Mouse (Mus musculus) cerebellum, adult 9-10 months (tissue): ENCODE measurements around the gene Fadd.
A peak's percentile ranks its signal among the peaks of the same experiment; 100 is the strongest.

Source experiments
- DNase-seq: peaks from one replicate; pipeline ENCODE4 v3.0.0; 2022

Fadd gene

GRCm38 (mm10) chr7:144582284-144582980, at the start of gene Fadd:
Gene Fadd (minus strand): TSS chr7:144582463.
- peak; percentile 94 for DNase-seq

- no peak for DNase-seq
These were observed 48.4 kb upstream of the Fadd start for GRCm38 (mm10) chr7:144630622-144631021.

DNA sequence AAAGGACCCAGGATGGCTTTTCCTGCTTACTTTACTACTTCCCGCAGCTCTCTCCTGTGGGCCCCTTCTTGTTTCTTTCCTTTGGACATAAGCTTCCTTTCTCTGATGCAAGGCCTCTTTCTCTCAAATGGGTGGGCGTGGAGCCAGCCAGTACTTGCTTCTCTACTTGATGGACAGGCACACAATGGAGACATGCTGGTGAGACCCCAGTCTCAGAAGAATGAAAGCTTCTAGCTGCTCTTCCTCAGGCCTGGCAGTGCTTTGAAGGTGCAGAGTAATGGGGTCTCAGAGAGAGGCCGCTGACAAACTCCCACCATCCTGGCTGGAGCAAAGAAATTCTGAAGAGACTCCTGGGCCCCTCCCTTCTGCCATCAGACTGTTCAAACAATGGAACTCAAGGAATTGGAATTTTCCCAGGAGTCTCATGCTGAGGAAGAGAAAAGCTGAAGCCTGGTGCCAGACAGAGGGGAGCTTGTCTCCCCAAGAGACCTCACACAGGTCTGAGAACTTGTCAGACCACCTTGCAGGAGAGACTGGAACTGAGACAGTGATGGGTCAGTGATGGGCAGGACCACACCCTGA, 46.2 kb upstream of the Fadd start:
- DNase-seq = no peak

DNA sequence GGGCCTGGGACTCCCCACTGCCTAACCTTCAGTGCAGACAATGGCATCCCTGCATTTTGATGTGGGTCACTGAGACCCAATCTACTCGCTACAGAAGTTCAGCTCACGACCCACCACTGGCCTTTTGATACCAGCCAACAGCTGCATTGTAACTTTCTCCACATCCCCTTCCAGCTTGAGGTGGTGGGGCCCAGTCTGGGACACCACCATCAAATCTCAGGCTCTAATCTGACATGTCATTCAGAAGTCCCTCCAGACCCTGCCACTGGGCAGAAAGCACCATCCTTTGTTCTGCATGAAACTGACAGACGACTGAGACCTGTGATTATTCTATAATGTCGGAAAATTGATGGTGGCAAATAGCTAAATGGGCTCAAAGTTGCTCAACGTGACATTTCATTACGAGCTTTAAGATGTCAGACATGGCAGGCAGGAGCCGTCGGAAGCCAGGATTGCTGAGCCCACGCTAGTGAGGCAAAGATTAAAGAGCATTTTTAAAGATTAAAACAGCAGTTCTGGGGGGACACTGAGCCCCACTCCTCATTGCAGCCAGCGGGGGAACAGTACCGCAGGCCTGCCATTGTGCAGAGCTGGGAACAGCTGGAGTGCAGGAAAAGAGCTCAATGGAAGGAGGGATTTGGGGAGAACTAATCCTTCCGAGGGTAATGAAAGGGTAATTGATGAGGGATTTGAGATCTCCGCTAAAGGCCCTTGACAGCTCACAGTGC, 45.5 kb upstream of the Fadd start:
- no peak for DNase-seq

GRCm38 (mm10) chr7:144626042-144626441, 43.8 kb upstream of the Fadd start:
- DNase-seq = no peak

DNA sequence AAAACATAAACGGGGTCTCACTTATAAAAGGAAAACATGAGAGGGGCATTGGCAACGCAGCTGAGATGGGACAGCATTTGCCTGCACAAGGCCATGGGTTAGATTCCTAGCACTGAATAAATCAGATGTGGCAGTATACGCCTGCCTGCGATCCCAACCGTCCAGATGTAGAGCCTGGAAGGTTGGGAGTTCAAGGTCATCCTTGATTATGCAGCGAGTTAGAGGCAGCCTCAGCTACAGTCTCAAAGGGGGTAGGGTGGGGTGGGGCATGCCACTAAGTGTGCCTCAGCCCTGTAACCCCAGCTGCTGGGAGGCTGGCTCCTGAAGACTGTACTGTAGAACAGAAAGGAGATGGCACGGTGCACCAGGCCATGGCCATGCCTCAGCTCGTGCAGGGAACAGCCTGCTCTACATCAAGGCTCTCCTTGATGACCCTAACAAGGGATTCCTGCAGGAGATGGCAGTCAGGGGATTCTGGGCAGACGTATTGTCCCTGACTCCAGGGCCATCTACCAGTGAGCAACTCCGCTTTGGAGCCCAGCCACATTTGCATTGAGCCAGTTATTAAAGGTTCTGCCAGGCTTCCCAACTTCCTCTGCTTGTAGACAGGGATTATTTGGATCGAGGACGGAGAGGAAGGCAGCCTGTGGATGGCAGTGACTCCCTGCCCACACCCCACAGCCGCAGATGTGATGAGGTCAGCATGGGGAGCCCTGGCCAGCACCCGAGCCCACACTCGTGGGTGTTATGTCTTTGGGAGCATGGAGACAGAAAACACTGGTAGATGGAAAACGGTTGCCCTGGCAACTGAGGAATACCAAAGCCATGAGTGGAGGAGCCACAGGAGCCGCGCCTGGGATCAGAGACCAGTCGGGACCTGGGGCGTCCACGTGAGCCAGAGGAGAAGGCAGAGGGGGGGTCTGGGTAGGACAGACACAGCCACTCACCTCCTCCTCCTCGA, 38.7 kb upstream of the Fadd start:
- no peak for DNase-seq

DNA sequence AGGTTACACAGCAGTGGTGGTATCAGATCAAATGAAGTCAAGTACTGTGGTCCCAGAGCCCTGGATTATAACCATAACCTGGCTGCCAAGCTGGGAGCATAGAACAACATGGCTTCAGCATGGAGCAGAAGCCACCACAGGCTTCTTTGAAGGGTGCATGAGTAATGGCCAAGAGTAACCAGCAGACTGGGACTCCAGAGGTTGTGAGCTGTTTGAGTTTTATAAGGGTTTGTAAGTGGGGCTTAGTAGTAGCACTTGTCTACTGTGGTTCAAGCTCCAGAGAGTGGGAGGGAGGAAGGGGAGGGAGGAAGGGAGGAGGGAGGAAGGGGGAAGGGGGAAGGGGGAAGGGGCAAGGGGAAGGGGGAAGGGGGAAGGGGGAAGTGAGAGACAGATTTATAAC, 38.1 kb upstream of the Fadd start:
- no peak for DNase-seq

DNA sequence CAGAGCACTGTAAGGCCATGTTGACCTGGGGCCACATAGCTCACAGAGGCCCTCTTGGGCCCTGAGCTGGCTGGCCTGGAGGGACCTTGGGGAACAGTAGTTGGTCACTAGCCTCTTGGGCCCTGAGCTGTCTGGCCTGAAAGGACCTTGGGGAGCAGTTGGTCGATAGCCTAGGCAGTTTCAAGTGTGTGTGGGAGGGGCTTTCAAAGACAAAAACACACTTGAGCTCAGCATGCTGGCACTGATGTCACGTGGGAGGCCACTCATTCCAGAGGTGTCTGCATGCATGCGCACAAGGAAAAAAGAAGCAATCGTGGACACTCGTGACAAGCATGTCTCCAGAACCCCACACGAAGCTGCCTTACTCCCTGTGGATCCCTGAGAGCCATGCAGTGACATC, 33.1 kb upstream of the Fadd start:
- no peak for DNase-seq

DNA sequence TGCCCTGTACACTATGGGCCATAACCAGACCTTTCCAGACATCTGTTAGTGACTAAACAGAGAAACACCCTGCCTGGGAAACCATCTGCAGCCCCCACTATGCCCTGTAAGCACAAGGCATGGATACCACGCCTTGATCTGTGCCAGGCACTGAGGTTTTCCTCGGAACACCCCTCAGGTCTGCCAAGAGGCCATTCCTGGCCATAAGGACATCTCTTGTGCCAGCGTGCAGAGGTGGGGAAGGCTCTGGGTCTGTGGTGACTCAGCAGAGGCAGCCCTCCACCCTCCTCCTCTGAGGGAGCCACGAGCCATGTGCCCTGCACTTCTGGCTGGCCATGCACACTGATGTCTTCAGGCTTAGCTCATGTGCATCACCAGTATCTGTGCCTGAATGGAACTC, 30.6 kb upstream of the Fadd start:
- DNase-seq = no peak

DNA sequence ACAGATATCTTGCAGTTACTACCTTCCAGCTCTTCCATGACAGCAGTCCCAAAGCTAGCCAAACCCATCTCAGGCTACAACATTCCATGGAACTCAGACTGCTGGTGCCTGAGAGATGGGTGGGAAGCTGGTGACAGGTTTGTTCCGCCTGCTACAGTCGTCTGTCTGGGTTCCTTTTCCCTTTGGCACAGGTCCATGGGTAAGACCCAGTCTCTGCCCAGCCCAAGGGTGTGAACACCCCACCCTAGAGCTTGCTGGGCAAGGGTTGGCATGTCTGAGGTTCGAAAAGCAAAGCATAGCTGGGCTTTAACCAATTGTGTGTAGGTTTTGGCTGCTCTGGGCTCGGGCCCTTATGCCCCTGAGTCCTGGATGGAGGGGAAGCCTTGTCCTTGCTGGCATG, 30.1 kb upstream of the Fadd start:
- DNase-seq = no peak

DNA sequence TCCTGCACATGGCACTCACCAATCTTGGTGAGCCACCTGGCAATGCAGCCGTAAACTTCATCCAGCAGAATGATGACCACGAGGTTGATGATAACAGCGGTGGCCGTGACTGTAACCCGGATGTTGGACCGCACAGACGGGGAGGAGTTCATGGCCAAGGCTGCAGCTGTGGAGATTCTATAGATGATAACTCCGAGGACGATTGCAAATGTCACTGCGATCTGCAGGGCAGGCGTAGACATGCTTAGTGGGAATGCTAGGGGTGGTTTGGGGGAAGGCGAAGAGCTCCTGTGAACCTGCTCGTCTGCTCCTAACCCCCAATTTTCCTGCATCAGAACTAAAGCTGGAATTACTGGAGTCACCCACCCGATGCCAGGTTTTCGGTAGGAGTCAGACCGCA, 29.3 kb upstream of the Fadd start:
- no peak for DNase-seq

DNA sequence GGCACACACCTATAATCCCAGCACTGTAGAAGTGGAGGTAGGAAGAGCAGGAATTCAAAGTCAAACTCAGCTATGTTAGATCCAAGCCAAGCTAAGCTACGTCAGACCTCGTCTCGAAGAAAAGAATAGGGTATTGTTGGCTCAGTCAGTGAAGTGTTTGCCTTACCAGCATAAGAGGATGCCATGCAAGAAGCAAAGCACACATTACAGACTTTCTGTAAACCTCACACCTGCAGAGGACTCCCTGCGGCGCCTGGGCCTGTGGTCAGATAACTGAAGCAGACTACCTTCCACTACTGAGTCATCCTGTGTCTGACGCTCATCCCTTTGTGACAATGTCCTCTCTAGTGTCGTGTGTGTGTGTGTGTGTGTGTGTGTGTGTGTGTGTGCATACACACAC, 27.3 kb upstream of the Fadd start:
- no peak for DNase-seq

DNA sequence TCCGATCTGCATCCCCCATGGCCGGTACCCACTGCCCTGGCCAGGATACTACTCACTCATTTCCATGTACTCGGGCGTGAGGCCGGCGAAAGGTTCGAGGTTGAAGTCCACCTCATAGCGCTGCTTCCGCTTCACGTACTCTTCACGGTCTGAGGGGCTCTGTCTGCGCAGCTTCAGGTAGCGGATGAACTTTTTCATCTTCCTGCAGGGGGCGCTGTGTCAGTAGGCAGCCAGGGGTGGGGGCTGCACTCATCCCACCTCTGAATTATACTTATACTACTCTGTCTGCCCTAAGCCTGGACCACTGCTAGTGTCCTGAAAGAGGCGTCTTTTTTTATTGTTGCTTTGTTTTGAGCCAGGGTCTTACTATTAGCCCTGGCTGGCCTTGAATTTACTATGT, 25.6 kb upstream of the Fadd start:
- DNase-seq = no peak

GRCm38 (mm10) chr7:144604735-144605134, 22.5 kb upstream of the Fadd start:
- no peak for DNase-seq

GRCm38 (mm10) chr7:144604291-144604690, 22.0 kb upstream of the Fadd start:
- no peak for DNase-seq

- DNase-seq = no peak
These were observed 18.2 kb upstream of the Fadd start for GRCm38 (mm10) chr7:144600333-144600900.

GRCm38 (mm10) chr7:144589508-144589907, 7.2 kb upstream of the Fadd start:
- no peak for DNase-seq

DNA sequence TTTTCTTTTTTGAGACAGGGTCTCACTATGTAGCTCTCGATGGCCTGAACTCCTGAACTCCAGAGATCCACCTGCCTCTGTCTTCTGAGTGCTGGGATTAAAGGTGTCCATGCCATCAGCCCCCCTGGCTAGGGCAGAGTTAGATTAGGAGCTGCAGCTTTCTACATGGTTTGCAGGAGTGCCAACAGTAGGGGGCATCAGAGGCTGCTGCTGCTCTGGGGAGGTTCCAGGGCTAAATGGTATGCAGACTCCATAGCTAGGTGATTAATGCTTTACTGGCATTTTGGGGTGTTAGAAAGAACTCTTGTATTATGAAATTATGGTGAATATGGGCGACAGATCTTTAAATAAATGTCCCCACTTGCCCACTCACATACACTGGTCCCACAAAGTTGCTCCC, 5.0 kb upstream of the Fadd start:
- no peak for DNase-seq

- peak; percentile 56 for DNase-seq
These were observed 3.4 kb upstream of the Fadd start for GRCm38 (mm10) chr7:144585648-144586047.

DNA sequence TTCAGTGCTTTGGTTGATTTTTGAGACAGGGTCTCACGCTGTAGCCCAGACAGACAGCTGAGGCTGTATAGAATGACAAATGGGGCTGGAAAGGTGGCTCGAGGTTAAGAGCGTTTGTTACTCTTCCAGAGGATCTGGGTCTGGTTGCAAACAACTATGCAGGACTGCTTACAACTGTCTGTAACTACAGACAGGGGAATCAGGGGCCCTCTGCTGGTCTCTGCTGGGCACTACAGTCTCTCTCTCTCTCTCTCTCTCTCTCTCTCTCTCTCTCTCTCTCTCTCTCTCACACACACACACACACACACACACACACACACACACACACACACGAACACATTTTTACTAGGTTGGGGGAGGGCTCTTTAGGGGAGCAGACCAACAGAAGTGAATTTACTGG, 1.4 kb upstream of the Fadd start:
- peak; percentile 56 for DNase-seq

GRCm38 (mm10) chr7:144581559-144582283, 542 bp downstream of the Fadd start:
- DNase-seq = peak; percentile 64

DNA sequence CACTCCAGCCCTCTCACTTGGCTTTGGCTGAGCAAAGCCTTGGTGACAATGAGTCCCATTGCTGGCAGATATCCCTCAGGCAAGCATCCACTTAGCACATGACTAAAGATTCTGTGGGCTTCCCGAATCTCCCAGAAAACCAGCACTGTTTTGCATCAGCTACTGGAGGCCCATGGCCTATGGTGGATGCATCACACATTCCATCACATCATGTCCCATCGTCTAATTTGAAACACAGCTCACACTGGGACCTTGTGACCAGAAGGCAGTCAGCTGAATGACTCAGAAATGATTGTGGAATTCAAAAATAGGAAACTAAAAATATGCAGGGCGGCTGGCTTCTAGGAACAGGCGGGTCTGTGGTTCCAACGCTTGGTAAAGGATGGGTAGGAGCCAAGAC, 4.4 kb downstream of the Fadd start:
- no peak for DNase-seq
